Mouse (Mus musculus) neural tube, embryonic 11.5 days (tissue): ENCODE results near the gene Pigf. TPM values are rescaled to one million over a fixed set of nuclear protein-coding genes. Genes with fewer than 3 reads are reported as not detected.

Experiments
- ATAC-seq: fragments of 200-750 bp; cut with Nextera tagmentation; 2 replicates; pipeline ENCODE4 v1.8.0; 2017; ENCODE audit warnings: moderate number of reproducible peaks, mild to moderate bottlenecking, moderate TSS enrichment, moderate library complexity; ENCODE audit not compliant: insufficient read depth, low FRiP score, low TSS enrichment
- DNase-seq: peaks from one replicate; pipeline ENCODE4 v3.0.0-alpha.2; 2015; ENCODE audit warnings: low spot score
- H3K27ac ChIP-seq: fragments of 300-500 bp; sonication (generic); 2 replicates; pipeline ENCODE4 v1.5.1; 2014; ENCODE audit warnings: low read depth, mild to moderate bottlenecking, low read length
- H3K27me3 ChIP-seq: fragments of 300-500 bp; sonication (generic); 2 replicates; pipeline ENCODE4 v1.6.1; 2014; ENCODE audit warnings: mild to moderate bottlenecking, low read length, mixed read lengths; ENCODE audit not compliant: control insufficient read depth, insufficient read depth
- H3K36me3 ChIP-seq: fragments of 300-500 bp; sonication (generic); 2 replicates; pipeline ENCODE4 v1.6.1; 2014; ENCODE audit warnings: mild to moderate bottlenecking, low read length, moderate library complexity, mixed read lengths; ENCODE audit not compliant: control insufficient read depth, insufficient read depth
- H3K4me1 ChIP-seq: fragments of 300-500 bp; sonication (generic); 2 replicates; pipeline ENCODE4 v1.6.1; 2014; ENCODE audit warnings: low read length, mixed read lengths; ENCODE audit not compliant: control insufficient read depth, insufficient read depth
- H3K4me2 ChIP-seq: fragments of 300-500 bp; sonication (generic); 2 replicates; pipeline ENCODE4 v1.6.1; 2014; ENCODE audit warnings: low read depth, mild to moderate bottlenecking, moderate library complexity
- H3K4me3 ChIP-seq: fragments of 300-500 bp; sonication (generic); 2 replicates; pipeline ENCODE4 v1.5.1; 2014; ENCODE audit warnings: low read depth, low read length
- H3K9ac ChIP-seq: fragments of 300-500 bp; sonication (generic); 2 replicates; pipeline ENCODE4 v1.6.1; 2014; ENCODE audit warnings: mild to moderate bottlenecking, low read length
- H3K9me3 ChIP-seq: fragments of 300-500 bp; sonication (generic); 2 replicates; pipeline ENCODE4 v1.6.1; 2016; ENCODE audit warnings: low read length; ENCODE audit not compliant: control insufficient read depth
- WGBS: fragments of 180-500 bp; shearing (Covaris S2); extraction: QIAGEN DNeasy Blood & Tissue Kit; methylation state at CpG from one replicate; pipeline ENCODE4 v1.1.7; 2014; 5-methylcytosine and 5-hydroxymethylcytosine counted together
- polyA plus RNA-seq: library from polyadenylated mRNA; unstranded; fragments of >200 nt; fragmentation: Nextera tagmentation; extraction: Ambion mirVana; gene quantifications from 2 replicates; pipeline ENCODE4 v1.2.1, GENCODE M21; 2014

Pigf gene
- polyA plus RNA-seq, 1 experiment from 2014 or later = 39.2 TPM

DNA sequence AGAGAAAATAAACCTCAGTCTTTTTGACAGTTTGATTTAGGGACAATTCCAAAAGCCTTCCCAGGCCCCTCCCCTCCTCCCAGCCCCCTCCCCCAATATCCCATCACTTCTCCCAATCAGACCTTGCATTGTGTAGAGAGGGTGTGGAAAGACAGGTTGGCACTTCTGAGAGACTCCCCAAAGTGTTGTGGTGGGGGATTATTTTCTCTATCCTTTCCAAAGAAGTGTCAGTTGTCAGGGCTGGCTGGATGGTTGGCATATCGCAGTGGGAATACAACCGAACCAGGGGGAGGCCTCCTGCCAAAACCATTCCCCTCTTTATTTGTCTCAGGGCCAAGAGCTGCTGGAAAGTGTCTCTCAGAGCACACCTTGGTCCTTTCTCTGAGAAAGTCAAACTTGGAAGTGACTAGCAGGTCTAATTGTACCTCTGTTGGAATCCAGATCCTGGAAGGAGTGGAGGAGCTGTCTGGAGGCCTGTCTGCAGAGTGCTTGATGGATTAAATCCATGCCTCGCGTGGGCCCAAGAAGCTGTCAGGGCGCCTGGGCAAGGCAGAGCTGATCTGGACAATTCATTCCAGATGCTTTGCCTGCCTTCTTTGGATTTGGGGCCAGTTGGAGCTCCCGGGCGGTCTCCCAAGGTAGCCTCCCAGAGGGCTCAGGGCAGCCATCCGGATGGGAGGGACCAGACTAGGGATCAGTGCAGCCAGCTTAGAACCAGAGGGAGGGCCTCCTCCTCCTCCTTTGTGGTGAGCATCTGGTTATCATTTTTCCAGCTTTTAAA, 32.5 kb upstream of the Pigf start:
- no peak overlapping the region for H3K27ac ChIP-seq
- no peak overlapping the region for H3K4me2 ChIP-seq
- no peaks in the 10 kb centered on the region for H3K9me3 ChIP-seq
- H3K36me3 ChIP-seq = no peaks in the 10 kb centered on the region
- no peaks in the 10 kb centered on the region for H3K27me3 ChIP-seq
- WGBS = 87% methylated on average over 8 of the region's 8 CpGs
- H3K9ac ChIP-seq = no peak overlapping the region
- no peaks in the 10 kb centered on the region for H3K4me1 ChIP-seq
- ATAC-seq (no peak), DNase-seq (no peak)
- H3K4me3 ChIP-seq = no peak overlapping the region

DNA sequence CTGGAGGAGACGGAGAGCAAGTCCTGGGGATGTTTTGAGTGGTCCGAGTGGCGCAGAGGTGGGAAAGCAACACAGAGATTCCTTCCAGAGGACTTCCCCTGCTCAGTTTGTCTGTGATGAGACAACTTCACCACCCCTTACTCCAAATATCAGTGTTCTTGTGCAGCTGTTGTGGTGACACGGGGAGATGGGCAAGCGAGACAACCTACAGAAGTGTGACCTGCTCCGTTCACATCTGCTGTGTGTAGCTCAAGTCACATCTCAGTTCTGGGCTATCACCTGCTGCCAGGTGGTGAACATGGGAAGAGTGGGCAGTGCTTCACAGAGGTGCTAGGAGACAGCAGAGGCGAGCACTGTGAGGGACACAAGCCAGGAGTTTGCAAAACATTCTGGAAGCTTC, 31.6 kb upstream of the Pigf start:
- Histone ChIP-seq H3K27me3 (no peaks in the 10 kb centered on the region), H3K4me1 (no peaks in the 10 kb centered on the region), H3K4me2 (no peak overlapping the region), H3K36me3 (no peaks in the 10 kb centered on the region), H3K4me3 (no peak overlapping the region), H3K27ac (no peak overlapping the region), H3K9ac (no peak overlapping the region), H3K9me3 (no peaks in the 10 kb centered on the region)
- ATAC-seq = no peak
- no peak for DNase-seq
- 96% methylated on average over 7 of the region's 7 CpGs for WGBS

DNA sequence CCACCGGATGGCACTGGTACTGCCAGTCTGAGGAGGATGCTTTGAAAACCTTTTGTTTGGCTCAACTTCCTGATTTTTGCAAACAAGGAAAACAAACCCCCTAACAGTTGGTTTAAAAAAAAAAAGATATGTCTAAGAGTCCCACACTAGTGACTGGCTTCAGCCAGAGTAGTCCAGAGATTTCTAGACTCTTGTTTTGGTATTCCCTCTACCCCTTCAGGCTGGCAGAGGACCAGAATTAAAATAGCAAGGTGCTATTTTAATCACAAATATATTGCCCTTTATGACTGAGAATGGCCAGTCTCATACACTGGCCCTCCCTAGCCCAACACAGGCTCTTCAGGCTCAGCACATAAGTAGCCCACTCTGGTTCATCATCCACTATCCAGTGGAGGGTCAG, 30.5 kb upstream of the Pigf start:
- H3K36me3 ChIP-seq = no peaks in the 10 kb centered on the region
- H3K4me3 ChIP-seq = no peak overlapping the region
- H3K9ac ChIP-seq = no peak overlapping the region
- no peaks in the 10 kb centered on the region for H3K4me1 ChIP-seq
- WGBS = 76% methylated on average over 1 of the region's 1 CpGs
- H3K4me2 ChIP-seq = no peak overlapping the region
- H3K27me3 ChIP-seq = no peaks in the 10 kb centered on the region
- no peak for ATAC-seq
- no peaks in the 10 kb centered on the region for H3K9me3 ChIP-seq
- H3K27ac ChIP-seq = no peak overlapping the region
- DNase-seq = no peak

DNA sequence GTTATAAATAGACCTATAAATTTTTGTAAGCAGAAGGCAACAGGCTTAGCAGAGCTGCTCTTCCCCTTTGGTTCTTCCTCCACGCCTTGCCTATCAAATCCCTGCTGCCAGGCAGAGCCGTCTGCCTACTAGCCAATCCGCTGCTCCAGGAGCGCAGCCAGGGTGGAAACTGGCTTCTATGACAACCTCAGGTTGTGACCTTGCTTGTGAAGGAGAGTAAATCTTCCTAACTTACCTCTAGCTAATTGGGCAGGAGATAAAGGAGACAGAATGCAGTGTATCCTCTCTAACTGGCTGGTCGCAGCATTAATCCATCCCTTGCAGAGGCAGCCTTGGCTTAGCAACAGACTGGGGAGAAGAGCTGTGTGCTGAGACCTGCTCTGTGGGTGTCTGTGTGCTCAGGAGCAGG, 29.8 kb upstream of the Pigf start:
- H3K36me3 ChIP-seq = no peaks in the 10 kb centered on the region
- ATAC-seq (no peak), DNase-seq (peak; percentile 26)
- no peak overlapping the region for H3K27ac ChIP-seq
- no peak overlapping the region for H3K9ac ChIP-seq
- H3K4me1 ChIP-seq = no peaks in the 10 kb centered on the region
- no peaks in the 10 kb centered on the region for H3K9me3 ChIP-seq
- WGBS = 51% methylated on average over 5 of the region's 5 CpGs
- H3K4me2 ChIP-seq = no peak overlapping the region
- H3K27me3 ChIP-seq = no peaks in the 10 kb centered on the region
- no peak overlapping the region for H3K4me3 ChIP-seq

DNA sequence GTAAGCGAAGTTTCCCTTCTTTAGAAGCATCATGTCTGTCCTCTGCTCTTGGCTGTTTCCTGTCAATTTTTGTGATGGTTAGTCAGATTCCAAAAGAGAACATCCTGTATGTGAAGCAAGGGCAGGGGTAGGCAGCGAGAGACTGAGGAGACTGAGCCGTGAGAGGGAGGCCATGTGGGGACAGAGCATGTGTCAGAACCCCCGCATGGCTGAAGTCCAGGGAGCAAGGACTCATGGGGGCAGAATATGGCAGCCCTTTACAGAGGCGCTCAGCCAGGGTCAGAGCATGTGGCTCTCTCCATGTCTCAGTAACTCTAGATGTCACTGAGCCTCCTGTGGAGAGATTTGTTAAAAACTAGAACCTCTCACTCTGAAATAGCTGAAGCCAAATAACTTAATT, 28.7 kb upstream of the Pigf start:
- H3K4me2 ChIP-seq = no peak overlapping the region
- H3K27ac ChIP-seq = no peak overlapping the region
- no peaks in the 10 kb centered on the region for H3K9me3 ChIP-seq
- H3K9ac ChIP-seq = no peak overlapping the region
- H3K36me3 ChIP-seq = no peaks in the 10 kb centered on the region
- ATAC-seq (no peak), DNase-seq (no peak)
- WGBS = 76% methylated on average over 5 of the region's 5 CpGs
- no peaks in the 10 kb centered on the region for H3K4me1 ChIP-seq
- H3K4me3 ChIP-seq = no peak overlapping the region
- no peaks in the 10 kb centered on the region for H3K27me3 ChIP-seq

DNA sequence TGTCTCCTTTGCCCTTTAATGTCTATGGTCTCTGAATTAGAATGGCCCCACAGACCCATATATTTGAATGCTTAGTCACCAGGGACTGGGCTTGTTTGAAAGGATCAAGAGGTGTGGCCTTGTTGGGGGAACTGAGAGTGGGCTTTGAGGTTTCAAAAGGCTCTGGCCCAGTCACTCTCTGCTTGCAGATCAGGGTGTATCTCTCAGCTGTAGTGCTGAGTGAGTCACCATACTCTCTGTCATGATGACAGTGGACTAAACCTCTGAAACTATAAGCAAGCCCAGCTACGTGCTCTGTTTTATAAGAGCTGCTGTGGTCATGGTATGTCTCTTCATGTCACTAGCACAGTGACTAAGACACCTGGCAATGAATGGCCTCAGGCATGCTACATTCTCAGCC, 27.2 kb upstream of the Pigf start:
- WGBS = 85% methylated on average over 1 of the region's 1 CpGs
- no peak for DNase-seq
- no peaks in the 10 kb centered on the region for H3K9me3 ChIP-seq
- no peaks in the 10 kb centered on the region for H3K4me1 ChIP-seq
- no peak overlapping the region for H3K27ac ChIP-seq
- H3K27me3 ChIP-seq = no peaks in the 10 kb centered on the region
- H3K9ac ChIP-seq = no peak overlapping the region
- H3K4me3 ChIP-seq = no peak overlapping the region
- H3K4me2 ChIP-seq = no peak overlapping the region
- no peak for ATAC-seq
- H3K36me3 ChIP-seq = no peaks in the 10 kb centered on the region

DNA sequence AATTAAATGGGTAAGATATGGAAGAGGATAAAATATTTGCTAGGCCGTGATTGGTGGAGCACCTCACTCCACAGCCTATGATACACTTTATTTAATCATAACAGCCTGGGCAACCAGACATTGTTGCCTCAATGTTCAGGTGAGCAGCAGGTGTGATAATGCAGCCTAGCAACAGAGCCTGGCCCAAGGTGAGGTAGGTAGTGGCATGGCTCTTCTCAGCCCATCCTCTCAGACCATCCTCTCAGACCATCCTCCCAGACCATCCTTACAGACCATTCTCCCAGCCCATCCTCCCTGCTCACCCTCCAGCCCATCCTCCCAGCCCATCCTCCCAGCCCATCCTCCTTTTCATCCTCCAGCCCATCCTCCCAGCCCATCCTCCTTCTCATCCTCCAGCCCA, 26.4 kb upstream of the Pigf start:
- no peaks in the 10 kb centered on the region for H3K27me3 ChIP-seq
- H3K4me3 ChIP-seq = no peak overlapping the region
- no peaks in the 10 kb centered on the region for H3K4me1 ChIP-seq
- no peak overlapping the region for H3K27ac ChIP-seq
- no peaks in the 10 kb centered on the region for H3K36me3 ChIP-seq
- H3K9me3 ChIP-seq = no peaks in the 10 kb centered on the region
- H3K9ac ChIP-seq = no peak overlapping the region
- no peak for DNase-seq
- WGBS = 92% methylated on average over 1 of the region's 1 CpGs
- H3K4me2 ChIP-seq = no peak overlapping the region
- ATAC-seq = no peak

DNA sequence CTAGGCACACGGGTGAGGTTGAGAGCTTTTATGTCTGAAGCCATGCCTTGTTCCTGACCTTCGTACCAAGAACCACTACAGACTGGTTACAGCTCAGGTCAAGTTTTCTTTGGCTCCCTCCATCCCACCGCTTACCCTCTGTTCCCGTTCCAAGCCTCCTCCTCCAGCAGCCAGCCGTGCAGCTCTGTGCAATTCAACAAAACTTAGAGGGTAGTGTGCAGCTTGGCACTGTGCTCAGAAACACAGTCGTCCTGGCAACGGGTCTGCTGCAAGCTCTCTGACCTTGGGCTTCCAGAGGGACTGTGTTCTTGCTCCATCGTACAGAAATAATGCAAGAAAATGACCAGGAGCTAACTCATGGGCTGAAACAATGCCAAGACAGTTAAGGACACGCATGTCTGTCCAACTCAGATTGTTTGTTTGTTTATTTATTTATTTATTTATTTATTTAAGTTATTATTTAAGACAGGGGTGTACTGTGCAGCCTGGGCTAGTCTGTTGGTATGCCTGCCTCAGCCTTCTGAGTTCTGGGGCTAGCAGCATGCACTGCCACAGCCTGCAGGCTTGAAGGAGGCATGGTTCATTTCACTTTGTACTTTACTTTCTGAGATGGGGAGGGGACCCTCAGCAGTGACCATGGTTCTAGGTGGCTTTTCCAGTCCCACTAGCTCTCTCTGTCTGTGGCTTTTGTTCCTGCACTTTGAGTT, 25.4 kb upstream of the Pigf start:
- DNase-seq (no peak), ATAC-seq (no peak)
- H3K4me2 ChIP-seq = no peak overlapping the region

DNA sequence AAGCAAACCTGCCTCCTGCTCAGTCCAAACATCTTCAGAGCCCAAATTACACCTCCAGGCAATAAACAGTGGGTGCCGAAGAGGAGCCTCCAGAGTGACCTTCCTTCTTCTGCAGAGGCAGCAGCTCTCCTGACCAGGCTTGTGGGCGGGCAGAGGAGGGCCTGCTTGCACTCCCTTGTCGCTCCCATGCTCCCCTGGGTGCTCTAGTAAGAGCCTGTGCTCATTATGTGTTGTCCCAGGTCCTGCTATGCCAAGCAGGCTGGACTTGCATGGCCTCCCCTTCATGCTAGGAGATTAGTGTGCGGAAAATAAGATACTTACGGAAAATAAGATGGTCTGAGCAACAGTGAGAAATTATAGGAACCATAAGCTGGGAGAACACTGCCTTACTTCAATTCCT, 24.5 kb upstream of the Pigf start:
- no peak for DNase-seq

More for the DNA sequence above, 25.4 kb upstream of the Pigf start:
- no peak overlapping the region for H3K27ac ChIP-seq
- H3K9me3 ChIP-seq = no peaks in the 10 kb centered on the region
- no peak overlapping the region for H3K4me3 ChIP-seq
- no peak overlapping the region for H3K9ac ChIP-seq
- H3K36me3 ChIP-seq = no peaks in the 10 kb centered on the region
- H3K4me1 ChIP-seq = no peaks in the 10 kb centered on the region
- 64% methylated on average over 9 of the region's 9 CpGs for WGBS
- no peaks in the 10 kb centered on the region for H3K27me3 ChIP-seq

More for the DNA sequence above, 24.5 kb upstream of the Pigf start:
- H3K4me1 ChIP-seq = no peaks in the 10 kb centered on the region
- 47% methylated on average over 5 of the region's 5 CpGs for WGBS
- no peak overlapping the region for H3K9ac ChIP-seq
- no peaks in the 10 kb centered on the region for H3K9me3 ChIP-seq
- no peak overlapping the region for H3K4me2 ChIP-seq
- ATAC-seq = no peak
- H3K36me3 ChIP-seq = no peaks in the 10 kb centered on the region
- H3K4me3 ChIP-seq = no peak overlapping the region
- no peak overlapping the region for H3K27ac ChIP-seq
- no peaks in the 10 kb centered on the region for H3K27me3 ChIP-seq
